Mouse (Mus musculus): ENCODE data around the gene Olfr503. TPM values are rescaled to one million over a fixed set of nuclear protein-coding genes. Genes with fewer than 3 reads are reported as not detected.

Gene Olfr503
- polyA plus RNA-seq (2012; rRNA removed), result not detected in 2 replicates

DNA sequence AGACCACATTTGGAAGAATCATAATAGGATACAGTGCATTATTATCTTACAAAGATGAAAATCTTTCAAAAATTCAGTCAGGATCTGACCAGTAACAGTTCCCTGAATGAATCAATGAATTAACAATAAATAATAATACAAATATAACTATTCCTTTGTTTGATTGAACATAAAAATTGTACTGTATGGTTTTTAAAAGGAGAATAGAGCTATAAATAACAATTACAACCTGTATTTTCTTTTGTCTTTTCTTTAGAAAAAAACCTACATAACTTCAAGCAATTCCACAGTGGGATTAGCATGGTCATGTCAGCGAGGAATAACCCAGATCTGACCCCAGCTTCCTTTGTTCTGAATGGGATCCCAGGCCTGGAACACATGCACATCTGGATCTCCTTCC lies at the start of gene Olfr503:
Olfr503 (plus strand) TSS at position 301 of the 400 bp plus-strand sequence.

DNA sequence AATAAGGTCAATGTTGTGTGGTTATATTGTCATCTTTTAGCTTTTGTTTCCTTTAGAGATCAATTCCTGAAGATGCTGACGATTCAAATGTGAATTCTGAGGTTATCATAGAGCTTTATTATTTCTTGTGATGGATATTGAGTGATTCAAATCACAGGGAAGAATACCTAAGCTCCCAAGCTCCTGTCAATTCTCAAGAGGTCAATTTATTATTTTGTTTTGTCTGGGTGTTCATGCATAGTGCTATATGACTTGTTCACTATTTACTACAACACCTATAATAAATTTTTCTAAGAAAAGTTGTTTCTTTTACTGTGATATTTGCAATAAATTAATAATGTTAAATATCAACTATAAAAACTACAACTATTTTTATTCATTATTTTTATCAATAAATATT lies 19.4 kb upstream of the Olfr503 start, which contains the start of gene Olfr502:
Olfr502 (minus strand) TSS at position 101 of the 400 bp plus-strand sequence.

GRCm38 (mm10) chr7:108565693-108566092 lies 21.4 kb downstream of the Olfr503 start, which contains the start of gene Olfr504:
TSS of gene Olfr504 (minus strand) at chr7:108565793.

Other genes starting within 250 kb of the Olfr503 start
- gene Olfr491, start 231.1 kb upstream of the Olfr503 start, polyA plus RNA-seq (2012; rRNA removed), result not detected in 2 replicates
- gene Olfr492, start 220.9 kb upstream of the Olfr503 start, polyA plus RNA-seq (2012; rRNA removed), result not detected in 2 replicates
- not detected in 2 replicates for gene Olfr493, start 197.5 kb upstream of the Olfr503 start, polyA plus RNA-seq (2012; rRNA removed)
- gene Olfr494, start 179.2 kb upstream of the Olfr503 start, polyA plus RNA-seq (2012; rRNA removed), result not detected in 2 replicates
- gene Olfr495, start 151.4 kb upstream of the Olfr503 start, polyA plus RNA-seq (2012; rRNA removed), result not detected in 2 replicates
- not detected in 2 replicates for gene Olfr497, start 124.1 kb upstream of the Olfr503 start, polyA plus RNA-seq (2012; rRNA removed)
- not detected in 2 replicates for gene Olfr498, start 79.2 kb upstream of the Olfr503 start, polyA plus RNA-seq (2012; rRNA removed)
- not detected in 2 replicates for gene Olfr502, start 19.5 kb upstream of the Olfr503 start, polyA plus RNA-seq (2012; rRNA removed)
- not detected in 2 replicates for gene Olfr504, start 21.3 kb downstream of the Olfr503 start, polyA plus RNA-seq (2012; rRNA removed)
- not detected in 2 replicates for gene Olfr506, start 66.3 kb downstream of the Olfr503 start, polyA plus RNA-seq (2012; rRNA removed)
- not detected in 2 replicates for gene Olfr507, start 77.3 kb downstream of the Olfr503 start, polyA plus RNA-seq (2012; rRNA removed)
- not detected in 2 replicates for gene Olfr508, start 85.5 kb downstream of the Olfr503 start, polyA plus RNA-seq (2012; rRNA removed)
- gene Olfr509, start 107.4 kb downstream of the Olfr503 start, polyA plus RNA-seq (2012; rRNA removed), result not detected in 2 replicates
- gene Olfr510, start 121.9 kb downstream of the Olfr503 start, polyA plus RNA-seq (2012; rRNA removed), result not detected in 2 replicates
- gene Olfr512, start 168.8 kb downstream of the Olfr503 start, polyA plus RNA-seq (2012; rRNA removed), result not detected in 2 replicates
- gene Olfr513, start 206.4 kb downstream of the Olfr503 start, polyA plus RNA-seq (2012; rRNA removed), result not detected in 2 replicates

Data from ovary, adult 2 months (tissue).